Comparison of ENCODE assay signal across 14 mouse cellular contexts in genomic region chr8:92216176-92216575, GRCm38 (mm10).
"Had no signal": no experiment of that assay in that cellular context is flagged by ENCODE, and none has a peak within 500 bp of the region (broad histone marks: within the 10 kb centered on the region; RNA-seq: fewer than 3 reads in every experiment).

No protein-coding gene starts in this region.

- ATAC-seq: midbrain, embryonic 15.5 days had no signal

- H3K9me3 ChIP-seq: limb, embryonic 10.5 days; liver, embryonic 15.5 days; midbrain, embryonic 15.5 days; neural tube, embryonic 12.5 days; stomach, embryonic 15.5 days had no signal

- DNase-seq: kidney, adult 8-10 months; kidney, postnatal 10 days; kidney, postnatal 4 days; lung, adult 2 months; lung, postnatal 14 days; right cerebral cortex, postnatal 14 days; thymus, postnatal 4 days had no signal

- H3K4me3 ChIP-seq: layer of hippocampus, adult 2 months; limb, embryonic 10.5 days; liver, embryonic 15.5 days; midbrain, embryonic 15.5 days; neural tube, embryonic 12.5 days; stomach, embryonic 15.5 days had no signal

- H3K9ac ChIP-seq: liver, embryonic 15.5 days; midbrain, embryonic 15.5 days; neural tube, embryonic 12.5 days; stomach, embryonic 15.5 days had no signal

- H3K36me3 ChIP-seq: limb, embryonic 10.5 days; liver, embryonic 15.5 days; midbrain, embryonic 15.5 days; neural tube, embryonic 12.5 days; stomach, embryonic 15.5 days had no signal

- H3K27ac ChIP-seq: layer of hippocampus, adult 2 months; limb, embryonic 10.5 days; liver, embryonic 15.5 days; midbrain, embryonic 15.5 days; neural tube, embryonic 12.5 days; stomach, embryonic 15.5 days had no signal

- H3K4me2 ChIP-seq: liver, embryonic 11.5 days; liver, embryonic 15.5 days; midbrain, embryonic 15.5 days; neural tube, embryonic 12.5 days; stomach, embryonic 15.5 days had no signal

- H3K27me3 ChIP-seq: neural tube, embryonic 12.5 days had no signal

- H3K4me1 ChIP-seq: liver, embryonic 15.5 days; midbrain, embryonic 15.5 days; neural tube, embryonic 12.5 days; stomach, embryonic 15.5 days had no signal
